Mouse (Mus musculus) gastrocnemius, adult 2 months (tissue): Measurements from ENCODE around the gene Mrpl23. TPM values are rescaled to one million over a fixed set of nuclear protein-coding genes. Genes with fewer than 3 reads are reported as not detected.

Experiments used
- DNase-seq: peaks from one replicate; pipeline ENCODE4 v3.0.0; 2022
- H3K27ac ChIP-seq: fragments of 200-600 bp; 2 replicates; pipeline ENCODE4 v1.8.1; 2022; ENCODE audit warnings: mild to moderate bottlenecking
- H3K4me3 ChIP-seq: fragments of 200-600 bp; 2 replicates; pipeline ENCODE4 v1.8.1; 2022; ENCODE audit warnings: mild to moderate bottlenecking, moderate library complexity
- CTCF ChIP-seq: fragments of 200-600 bp; IDR thresholded peaks from 2 replicates; pipeline ENCODE4 v1.8.1; 2022; ENCODE audit warnings: antibody characterized with exemption, mild to moderate bottlenecking, moderate library complexity
- intact Hi-C: fragments of 180-260 bp; cut with DNase I; formaldehyde crosslinking; loops from one replicate; pipeline ENCODE4 v1.15.1; 2025
- total RNA-seq, 2 experiments: library from RNA; stranded (reverse); gene quantifications; 2 replicates each; pipeline ENCODE4 v1.2.3; 2021

The Mrpl23 gene
- total RNA-seq, 2 experiments from 2014 or later = 0.89 to 1.4 TPM

DNA sequence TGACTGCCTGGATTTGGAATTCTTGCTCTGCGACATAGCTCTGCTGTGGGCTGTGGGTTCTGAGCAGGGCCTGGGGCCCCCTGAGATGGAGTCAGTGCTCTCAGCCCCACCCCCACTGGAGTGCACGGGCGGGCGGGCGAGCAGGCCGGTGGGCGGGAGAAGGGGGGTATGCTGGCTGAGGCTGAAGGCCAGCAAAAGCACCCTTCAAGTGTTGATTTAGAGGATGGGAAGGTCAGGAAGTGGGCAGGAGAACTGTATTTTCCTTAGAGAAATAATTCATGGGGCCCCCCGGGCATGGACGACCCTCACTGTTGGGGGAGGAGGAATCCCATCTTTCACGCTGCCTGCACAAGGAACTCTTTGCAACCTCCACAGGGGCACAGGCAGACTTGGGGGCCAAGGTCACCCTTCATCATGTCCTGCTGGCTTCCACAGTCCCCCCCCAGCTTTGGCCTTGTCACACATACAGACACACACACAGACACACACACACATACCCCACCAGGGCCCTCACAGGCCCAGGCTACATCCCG lies 10.4 kb downstream of the Mrpl23 start:
- DNase-seq = peak; percentile 34
- intact Hi-C loops = no loop called here
- Histone ChIP-seq H3K27ac (no peak overlapping the region), H3K4me3 (no peak overlapping the region)
- no peak for TF ChIP-seq CTCF

DNA sequence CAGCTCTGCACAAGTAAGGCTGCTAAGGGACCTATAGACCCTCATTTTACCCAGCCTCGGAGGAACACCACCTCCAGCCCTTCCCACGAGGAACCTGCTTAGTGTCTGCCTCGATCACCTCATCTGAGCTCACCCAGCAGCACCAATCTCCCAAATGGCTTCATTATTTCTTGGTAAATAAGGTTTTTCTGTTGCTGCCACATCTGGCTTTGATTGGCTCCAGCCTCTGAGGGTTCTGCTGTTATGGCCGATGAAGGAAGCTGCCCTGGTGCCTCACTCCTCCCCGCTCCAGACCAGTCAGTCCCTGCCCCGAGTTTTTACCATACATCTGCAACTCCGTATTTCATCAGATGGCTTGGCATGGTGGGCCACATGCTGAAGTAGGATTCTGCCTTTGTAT lies 13.5 kb downstream of the Mrpl23 start:
- Histone ChIP-seq H3K27ac (peak overlapping the region; percentile 59), H3K4me3 (no peak overlapping the region)
- TF ChIP-seq CTCF = no peak
- no peak for DNase-seq
- intact Hi-C loops = no loop called here

GRCm38 (mm10) chr7:142547874-142548273 lies 15.4 kb downstream of the Mrpl23 start:
- peak; percentile 58 for DNase-seq
- TF ChIP-seq CTCF = no peak
- intact Hi-C loops = no loop called here
- H3K27ac ChIP-seq = peak overlapping the region; percentile 99
- no peak overlapping the region for H3K4me3 ChIP-seq

- intact Hi-C loops = no loop called here
- no peak overlapping the region for H3K4me3 ChIP-seq
- DNase-seq = peak; percentile 72
- TF ChIP-seq CTCF = no peak
- H3K27ac ChIP-seq = peak overlapping the region; percentile 99
Observed at GRCm38 (mm10) chr7:142548706-142549105, 16.2 kb downstream of the Mrpl23 start.

- H3K27ac ChIP-seq = peak overlapping the region; percentile 99
- intact Hi-C loops = no loop called here
- DNase-seq = peak; percentile 92
- peak; percentile 60 for TF ChIP-seq CTCF
- no peak overlapping the region for H3K4me3 ChIP-seq
Observed at GRCm38 (mm10) chr7:142549941-142550763, 17.7 kb downstream of the Mrpl23 start.

GRCm38 (mm10) chr7:142550935-142551373 lies 18.5 kb downstream of the Mrpl23 start:
- intact Hi-C loops = no loop called here
- H3K27ac ChIP-seq = peak overlapping the region; percentile 99
- peak; percentile 89 for DNase-seq
- no peak for TF ChIP-seq CTCF
- H3K4me3 ChIP-seq = no peak overlapping the region

DNA sequence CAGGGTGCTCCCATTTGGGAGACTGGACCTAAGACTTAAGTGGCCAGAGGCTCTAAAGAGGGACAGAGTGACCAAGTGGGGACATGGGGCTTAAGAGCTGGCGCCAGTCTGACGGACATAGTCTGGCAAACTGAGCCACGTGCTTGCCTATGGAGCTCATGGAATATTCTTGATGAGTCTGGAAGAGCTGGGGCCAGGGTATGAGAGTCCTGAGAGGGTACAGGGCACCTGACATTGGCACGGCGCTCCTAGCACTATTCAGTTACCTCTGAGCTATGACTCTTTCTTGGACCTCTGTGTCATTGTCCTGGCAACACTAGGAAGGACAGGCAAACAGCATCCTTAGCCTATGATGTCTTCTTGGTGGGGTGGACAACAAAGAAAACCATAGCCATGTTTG lies 19.2 kb downstream of the Mrpl23 start:
- Histone ChIP-seq H3K27ac (peak overlapping the region; percentile 99), H3K4me3 (no peak overlapping the region)
- no peak for TF ChIP-seq CTCF
- intact Hi-C loops = no loop called here
- peak; percentile 87 for DNase-seq

GRCm38 (mm10) chr7:142552591-142553416 lies 20.3 kb downstream of the Mrpl23 start:
- peak; percentile 69 for TF ChIP-seq CTCF
- peak; percentile 89 for DNase-seq
- intact Hi-C loops = no loop called here
- Histone ChIP-seq H3K4me3 (peak overlapping the region; percentile 9), H3K27ac (peak overlapping the region; percentile 99)

- no peak for TF ChIP-seq CTCF
- Histone ChIP-seq H3K4me3 (peak overlapping the region; percentile 88), H3K27ac (peak overlapping the region; percentile 99)
- intact Hi-C loops = no loop called here
- DNase-seq = peak; percentile 63
Observed at GRCm38 (mm10) chr7:142553417-142554335, 21.2 kb downstream of the Mrpl23 start.

DNA sequence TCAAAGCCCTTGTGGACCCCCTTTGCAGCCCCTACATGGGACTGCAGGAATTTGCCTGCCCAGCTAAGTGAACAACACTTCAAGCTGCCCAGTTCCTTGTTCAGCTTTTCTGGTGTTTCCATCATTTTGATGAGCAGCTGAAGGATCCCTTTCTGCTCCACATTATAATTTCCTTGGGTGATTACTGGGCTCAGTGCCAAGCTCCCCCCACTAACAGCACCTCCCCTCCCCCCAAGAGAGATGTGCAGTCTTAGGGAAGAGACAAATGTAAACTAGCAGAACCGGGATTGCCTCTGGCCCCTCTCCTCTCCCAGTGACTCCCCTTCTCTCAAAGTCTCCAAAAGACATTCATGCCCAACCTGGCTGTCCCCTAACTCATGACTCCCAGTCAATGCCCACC lies 22.1 kb downstream of the Mrpl23 start:
- H3K4me3 ChIP-seq = peak overlapping the region; percentile 88
- DNase-seq = no peak
- peak overlapping the region; percentile 99 for H3K27ac ChIP-seq
- intact Hi-C loops = no loop called here
- TF ChIP-seq CTCF = no peak

DNA sequence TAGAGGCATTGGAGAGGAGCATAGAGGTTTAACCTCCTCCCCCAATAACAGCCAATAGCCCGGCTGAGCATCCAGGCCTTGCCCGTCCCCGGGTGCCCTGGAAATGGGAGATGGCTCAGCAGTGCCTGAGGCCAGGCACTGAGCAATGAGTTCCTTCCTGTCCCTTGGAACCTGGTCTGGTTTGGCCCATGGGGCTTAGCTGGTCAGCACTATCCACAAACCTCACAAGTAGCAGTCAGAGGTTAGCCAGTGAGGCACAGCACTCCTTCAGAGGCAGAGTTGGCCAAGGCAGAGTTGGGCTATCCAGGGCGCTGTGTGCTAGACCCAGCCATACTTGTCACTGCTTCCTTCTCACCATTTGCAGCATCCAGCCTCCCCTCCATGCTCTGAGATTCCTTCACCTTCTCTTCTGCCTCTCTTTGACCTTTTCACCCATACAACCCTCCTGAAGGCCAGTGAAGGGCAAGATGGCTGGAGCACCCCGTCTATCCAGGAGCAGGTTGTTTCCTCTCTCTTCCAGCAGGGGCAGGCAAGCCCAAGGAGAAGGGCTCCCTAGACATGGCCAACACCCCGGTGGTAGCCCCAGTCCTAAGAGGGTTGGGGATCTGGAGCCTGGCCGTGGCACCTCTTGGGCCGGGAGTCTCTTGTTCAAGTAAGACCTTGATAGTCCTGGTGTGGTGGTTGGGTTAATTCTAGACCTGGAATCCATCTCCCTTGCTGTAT lies 23.0 kb downstream of the Mrpl23 start:
- peak; percentile 51 for TF ChIP-seq CTCF
- peak overlapping the region; percentile 99 for H3K27ac ChIP-seq
- intact Hi-C loops = no loop called here
- peak overlapping the region; percentile 88 for H3K4me3 ChIP-seq
- peak; percentile 84 for DNase-seq

GRCm38 (mm10) chr7:142556089-142556476 lies 23.6 kb downstream of the Mrpl23 start:
- intact Hi-C loops = no loop called here
- peak; percentile 70 for DNase-seq
- peak overlapping the region; percentile 88 for H3K4me3 ChIP-seq
- peak overlapping the region; percentile 99 for H3K27ac ChIP-seq
- TF ChIP-seq CTCF = no peak
